Mouse (Mus musculus) testis, adult 2 months (tissue): ENCODE results near the gene Rbpms2. TPM values are rescaled to one million over a fixed set of nuclear protein-coding genes. Genes with fewer than 3 reads are reported as not detected.

ENCODE experiments used
- H3K27ac ChIP-seq: fragments of 200-500 bp; 2 replicates; pipeline ENCODE4 v1.5.1; 2012; ENCODE audit warnings: low read depth, low read length; ENCODE audit not compliant: control insufficient read depth, insufficient read depth
- H3K27me3 ChIP-seq: fragments of 200-500 bp; 2 replicates; pipeline ENCODE4 v1.6.1; 2012; ENCODE audit warnings: mild to moderate bottlenecking, low read length, moderate library complexity; ENCODE audit not compliant: control insufficient read depth, insufficient read depth
- H3K36me3 ChIP-seq: fragments of 200-500 bp; 2 replicates; pipeline ENCODE4 v1.6.1; 2012; ENCODE audit warnings: mild to moderate bottlenecking, low read length; ENCODE audit not compliant: control insufficient read depth, insufficient read depth
- H3K4me1 ChIP-seq: fragments of 200-500 bp; 2 replicates; pipeline ENCODE4 v1.6.1; 2012; ENCODE audit warnings: low read length; ENCODE audit not compliant: control insufficient read depth, insufficient read depth
- H3K4me3 ChIP-seq: fragments of 200-500 bp; 2 replicates; pipeline ENCODE4 v1.5.1; 2012; ENCODE audit warnings: low read depth, mild to moderate bottlenecking, low read length, moderate library complexity, mixed read lengths; ENCODE audit not compliant: control insufficient read depth
- CTCF ChIP-seq: fragments of 200-500 bp; IDR thresholded peaks from 2 replicates; pipeline ENCODE4 v1.5.1; 2012; ENCODE audit warnings: low read depth, mild to moderate bottlenecking, inconsistent platforms, low read length, moderate library complexity; ENCODE audit not compliant: control insufficient read depth, insufficient read depth, insufficient replicate concordance
- POLR2A ChIP-seq: fragments of 200-500 bp; IDR thresholded peaks from 2 replicates; pipeline ENCODE4 v1.6.1; 2012; ENCODE audit warnings: low read depth, mild to moderate bottlenecking, inconsistent platforms, low read length, moderate library complexity; ENCODE audit not compliant: control insufficient read depth
- polyA plus RNA-seq: library from polyadenylated mRNA; depleted of rRNA; stranded (reverse); fragments of >200 nt; gene quantifications from 2 replicates; pipeline ENCODE4 v1.2.3, GENCODE M21; 2012

Rbpms2 gene
- polyA plus RNA-seq, 1 experiment, result 14.1 TPM

DNA sequence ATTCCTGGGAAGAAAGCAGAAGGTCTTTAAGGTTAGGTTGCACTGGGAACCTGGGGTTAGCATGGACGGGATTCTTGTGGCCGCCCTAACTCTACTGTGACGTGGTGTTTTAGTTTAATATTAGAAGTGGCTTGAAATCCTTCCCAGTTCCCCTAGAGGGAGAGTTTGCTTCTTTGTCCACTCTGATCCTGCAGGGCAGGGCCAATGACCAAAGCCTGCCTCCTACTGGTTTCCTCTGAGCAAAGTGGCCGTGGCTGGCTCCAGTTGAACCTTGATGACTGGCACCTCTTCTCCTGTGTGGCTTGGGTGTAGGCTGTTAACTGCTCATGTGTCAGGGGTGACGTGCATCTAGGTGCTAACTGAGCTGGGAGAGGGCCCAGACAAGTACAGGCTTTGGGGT is 31.6 kb downstream of the Rbpms2 start:
- Histone ChIP-seq H3K27ac (no peak overlapping the region), H3K4me3 (no peak overlapping the region), H3K36me3 (no peaks in the 10 kb centered on the region), H3K27me3 (no peaks in the 10 kb centered on the region), H3K4me1 (no peaks in the 10 kb centered on the region)
- TF ChIP-seq POLR2A (no peak), CTCF (no peak)

DNA sequence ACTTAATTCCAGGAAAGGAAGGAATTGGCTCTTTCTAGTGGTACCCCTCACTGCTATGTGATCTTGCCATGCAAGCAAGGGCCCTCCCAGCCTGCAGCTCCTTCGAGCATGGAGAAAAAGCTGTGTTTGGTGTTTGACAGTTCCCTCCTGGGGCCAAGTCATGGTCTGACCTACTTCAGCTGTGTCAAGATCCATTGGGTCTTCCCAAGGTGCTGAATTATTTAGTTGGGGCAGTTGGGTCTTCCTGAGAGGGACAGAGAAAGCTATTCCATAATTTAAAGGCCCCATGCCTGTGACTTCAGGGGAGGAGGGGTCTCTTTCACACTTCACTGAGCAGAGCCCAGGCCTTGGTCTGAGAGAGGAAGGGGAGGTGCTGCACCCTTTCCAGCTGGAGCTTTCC is 32.0 kb downstream of the Rbpms2 start:
- no peaks in the 10 kb centered on the region for H3K4me1 ChIP-seq
- H3K27ac ChIP-seq, result no peak overlapping the region
- no peak for TF ChIP-seq CTCF
- no peak for TF ChIP-seq POLR2A
- no peaks in the 10 kb centered on the region for H3K27me3 ChIP-seq
- H3K36me3 ChIP-seq, result no peaks in the 10 kb centered on the region
- no peak overlapping the region for H3K4me3 ChIP-seq

DNA sequence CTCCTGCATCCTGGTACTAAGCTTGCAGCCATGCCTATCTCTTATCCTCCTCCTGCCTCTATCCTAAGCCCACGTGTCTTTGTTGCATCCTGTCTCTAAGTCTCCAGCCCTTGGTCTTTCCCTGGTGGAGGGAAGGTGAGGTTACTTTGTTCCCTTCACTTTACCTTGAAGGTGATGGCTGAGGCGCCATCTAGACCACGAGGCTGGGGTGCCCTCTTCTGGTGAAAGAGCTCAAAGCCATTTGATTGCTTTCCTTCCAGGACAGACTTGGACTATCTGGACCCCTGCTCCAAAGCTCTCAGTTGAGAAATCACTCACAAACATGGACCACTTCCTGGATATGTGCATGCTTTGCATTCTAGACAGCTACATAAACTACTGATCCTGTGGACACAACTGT is 34.7 kb downstream of the Rbpms2 start:
- Histone ChIP-seq H3K27me3 (no peaks in the 10 kb centered on the region), H3K36me3 (no peaks in the 10 kb centered on the region), H3K27ac (no peak overlapping the region), H3K4me1 (no peaks in the 10 kb centered on the region), H3K4me3 (no peak overlapping the region)
- TF ChIP-seq POLR2A (no peak), CTCF (peak; percentile 67; the same call in 1 of the 2 replicates)

DNA sequence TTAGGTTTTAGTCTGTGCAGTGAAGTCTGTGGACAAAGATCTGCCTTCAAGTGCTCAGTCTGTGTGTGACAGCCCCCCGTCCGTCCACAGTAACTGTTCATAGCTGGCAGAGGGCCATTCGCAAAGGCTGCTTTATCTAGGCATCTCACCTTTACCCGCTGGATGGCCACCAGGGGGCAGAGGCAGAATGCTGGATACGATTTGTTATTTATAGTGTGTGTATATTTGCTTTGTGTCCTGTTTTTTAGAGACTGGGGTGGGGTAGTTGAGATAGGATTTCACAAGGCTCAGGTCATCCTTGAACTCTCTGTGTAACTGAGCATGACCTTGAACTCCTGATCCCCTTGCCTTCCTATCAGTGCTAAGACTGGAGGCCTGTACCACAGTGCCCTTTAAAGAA is 36.6 kb downstream of the Rbpms2 start:
- no peak overlapping the region for H3K4me3 ChIP-seq
- no peaks in the 10 kb centered on the region for H3K36me3 ChIP-seq
- TF ChIP-seq CTCF (peak; percentile 24; the same call in 1 of the 2 replicates), POLR2A (no peak)
- no peak overlapping the region for H3K27ac ChIP-seq
- H3K4me1 ChIP-seq, result no peaks in the 10 kb centered on the region
- H3K27me3 ChIP-seq, result no peaks in the 10 kb centered on the region

DNA sequence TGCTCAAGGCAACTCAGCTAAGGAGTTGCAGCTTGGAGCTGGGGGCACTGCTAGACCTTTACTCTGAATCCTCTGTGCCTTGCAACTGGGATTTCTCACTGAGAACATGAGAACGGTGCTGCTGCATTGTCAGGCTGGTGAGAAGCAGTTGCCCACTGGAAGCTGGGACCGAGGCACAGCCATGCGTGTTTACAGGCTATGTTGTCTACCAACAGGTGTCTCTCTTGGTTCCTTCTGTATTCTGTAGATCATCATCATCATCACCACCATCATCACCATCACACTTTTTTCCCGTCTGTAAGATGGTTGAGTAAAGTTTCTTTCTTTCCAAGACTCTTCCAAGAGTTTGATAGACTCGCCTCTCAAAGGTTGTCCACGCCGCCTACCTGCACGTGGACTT is 38.3 kb downstream of the Rbpms2 start, which contains the start of gene Oaz2:
Gene Oaz2, plus strand, starts transcription at position 301 of the 400 bp plus-strand sequence.
- Histone ChIP-seq H3K27ac (no peak within 1 kb of the TSS), H3K4me1 (peaks cover 8% of the 10 kb centered on the region), H3K36me3 (no peaks in the 10 kb centered on the region), H3K27me3 (no peaks in the 10 kb centered on the region), H3K4me3 (no peak within 1 kb of the TSS)
- no peak for TF ChIP-seq CTCF
- no peak for TF ChIP-seq POLR2A

DNA sequence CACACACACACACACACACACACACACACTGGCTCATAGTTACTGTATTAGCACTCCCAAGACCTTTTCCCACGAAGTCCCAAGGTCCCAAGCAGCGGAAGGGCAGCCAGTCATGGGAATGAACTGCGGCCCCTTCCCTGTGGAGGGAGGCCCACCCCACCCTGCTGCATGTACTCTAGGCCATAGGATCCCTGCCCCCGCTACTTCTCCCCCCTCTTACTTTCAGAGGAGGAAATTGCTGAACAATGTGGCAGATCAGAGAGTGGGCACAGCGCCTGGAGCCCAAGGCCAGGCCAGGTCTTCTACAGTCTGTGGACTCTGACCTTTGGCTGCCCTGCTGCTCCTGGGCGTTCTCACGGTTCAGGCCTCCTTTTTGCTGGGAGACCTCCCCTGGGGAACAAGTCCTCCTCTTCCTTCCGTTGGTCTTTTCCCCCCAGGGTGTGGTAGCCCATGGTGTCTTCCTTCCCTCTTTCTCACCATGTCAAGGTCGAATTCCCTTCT is 42.0 kb downstream of the Rbpms2 start:
- TF ChIP-seq CTCF (no peak), POLR2A (no peak)
- peaks cover 12% of the 10 kb centered on the region for H3K4me1 ChIP-seq
- H3K4me3 ChIP-seq, result no peak overlapping the region
- no peaks in the 10 kb centered on the region for H3K36me3 ChIP-seq
- peak overlapping the region; percentile 72 for H3K27ac ChIP-seq
- H3K27me3 ChIP-seq, result no peaks in the 10 kb centered on the region

DNA sequence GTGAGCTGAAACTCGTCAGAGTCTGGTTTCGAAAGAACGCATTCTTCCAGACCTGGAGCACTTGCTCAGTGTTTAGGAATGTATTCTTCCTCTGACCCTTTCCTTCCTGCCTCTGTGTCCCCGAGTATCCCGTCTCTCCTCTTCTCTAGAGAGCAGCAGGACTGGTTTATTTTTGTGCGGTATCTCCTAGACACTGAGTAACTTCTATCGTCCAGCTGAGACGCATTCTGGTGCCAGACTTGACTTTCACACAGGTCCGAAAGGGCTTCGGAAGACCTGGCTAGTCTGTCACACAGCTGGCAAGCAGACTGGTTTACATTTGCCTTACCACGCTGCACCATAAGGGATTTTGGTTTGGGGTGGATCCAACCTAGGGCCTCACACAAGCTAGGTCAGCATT is 43.5 kb downstream of the Rbpms2 start:
- Histone ChIP-seq H3K4me1 (peaks cover 15% of the 10 kb centered on the region), H3K27ac (peak overlapping the region; percentile 60), H3K27me3 (no peaks in the 10 kb centered on the region), H3K4me3 (no peak overlapping the region), H3K36me3 (no peaks in the 10 kb centered on the region)
- TF ChIP-seq POLR2A (no peak), CTCF (no peak)
